ENCODE assay signal across 11 mouse cellular contexts in genomic region chr12:100073201-100073672, GRCm38 (mm10). TPM values are rescaled to one million over a fixed set of nuclear protein-coding genes. Genes with fewer than 3 reads are reported as not detected.
DNase-seq lines count a peak whose midpoint lies in the region; ATAC-seq and TF ChIP-seq lines count a peak whose summit lies in the region.
"Had no signal": no experiment of that assay in that cellular context is flagged by ENCODE, and none has a peak within 500 bp of the region (broad histone marks: within the 10 kb centered on the region; RNA-seq: fewer than 3 reads in every experiment).

No protein-coding gene starts in this region.

- no peak overlapping the region for H3K4me3 ChIP-seq in layer of hippocampus, adult 2 months
- no peak overlapping the region for H3K4me3 ChIP-seq in kidney, embryonic 16.5 days (ENCODE audit: low read length)
- H3K4me3 ChIP-seq: forebrain, embryonic 12.5 days had no signal

- H3K36me3 ChIP-seq in kidney, embryonic 16.5 days (ENCODE audit: insufficient read depth, low read length): no peaks in the 10 kb centered on the region
- H3K36me3 ChIP-seq: forebrain, embryonic 12.5 days had no signal

- H3K9me3 ChIP-seq in kidney, embryonic 16.5 days (ENCODE audit: low read length): no peaks in the 10 kb centered on the region
- H3K9me3 ChIP-seq: forebrain, embryonic 12.5 days had no signal

- ATAC-seq in kidney, embryonic 16.5 days (ENCODE audit: low FRiP score, low TSS enrichment): no peak; the same call in 1 of the 2 replicates

- no peak overlapping the region for H3K9ac ChIP-seq in kidney, embryonic 16.5 days (replicated peaks; ENCODE audit: low read length)
- H3K9ac ChIP-seq: forebrain, embryonic 12.5 days had no signal

- H3K27me3 ChIP-seq in kidney, embryonic 16.5 days (ENCODE audit: insufficient read depth, low read length): no peaks in the 10 kb centered on the region
- H3K27me3 ChIP-seq: forebrain, embryonic 12.5 days had no signal

- H3K4me2 ChIP-seq in kidney, embryonic 16.5 days (replicated peaks; ENCODE audit: low read depth, low read length): no peak overlapping the region
- H3K4me2 ChIP-seq: forebrain, embryonic 12.5 days had no signal

- no peak for TF ChIP-seq CTCF in layer of hippocampus, adult 2 months (conservative IDR thresholded peaks at IDR 0.05)

- 74% methylated on average over 4 of the region's 4 CpGs for WGBS in kidney, embryonic 16.5 days

- peak; percentile 25 for DNase-seq in embryo, embryonic 11 days
- no peak for DNase-seq in embryo, embryonic 10 days (ENCODE audit: low spot score)
- peak in 1 of 2 experiments; percentile 51 for DNase-seq in layer of hippocampus, adult 2 months (ENCODE audit: low spot score in 2 of 2)
- no peak for DNase-seq in layer of hippocampus, postnatal 25 days (ENCODE audit: extremely low spot score in 1 of 2, low spot score in 1 of 2)
- DNase-seq in NIH3T3 (ENCODE audit: low read depth): peak; percentile 6
- peak; percentile 16 to 28 for DNase-seq in layer of hippocampus, postnatal 36 days
- DNase-seq in spleen, postnatal 4 days (ENCODE audit: low spot score in 2 of 2): no peak
- DNase-seq: right cerebral cortex, postnatal 14 days had no signal

- peak overlapping the region; percentile 59; the same call in 1 of the 2 replicates for H3K27ac ChIP-seq in layer of hippocampus, adult 2 months
- no peak overlapping the region for H3K27ac ChIP-seq in kidney, embryonic 16.5 days (ENCODE audit: low read length)
- H3K27ac ChIP-seq: forebrain, embryonic 12.5 days; kidney, postnatal 0 days had no signal

- H3K4me1 ChIP-seq in kidney, embryonic 16.5 days (ENCODE audit: insufficient read depth, low read length): no peaks in the 10 kb centered on the region

RNA-seq across cellular contexts. Expression of gene Psmc1, which starts 36.7 kb away (rescaled TPM):
- total RNA-seq in layer of hippocampus, adult 2 months (2021): 100 to 1,000 TPM; 185 to 207 TPM
- 100 to 1,000 TPM; 171 to 205 TPM for total RNA-seq in layer of hippocampus, postnatal 25 days (2021)
- 100 to 1,000 TPM; 183 to 198 TPM for total RNA-seq in layer of hippocampus, postnatal 36 days (2021)
- 313 and 320 TPM in 2 replicates for polyA plus RNA-seq in kidney, embryonic 16.5 days (2015; fragmentation: Nextera tagmentation; extraction: Ambion mirVana)

Comparison
In these comparisons a context has a peak if more than half of its experiments do, and no peak if none do; other contexts are left out.
1. DNase-seq: peak in embryo, embryonic 11 days (single experiment), NIH3T3 (single experiment) and layer of hippocampus, postnatal 36 days (2 of 2); none in embryo, embryonic 10 days (single experiment), layer of hippocampus, postnatal 25 days (0 of 2) and spleen, postnatal 4 days (0 of 2).